19 mouse cellular contexts compared by ENCODE assay signal in the genomic region with DNA sequence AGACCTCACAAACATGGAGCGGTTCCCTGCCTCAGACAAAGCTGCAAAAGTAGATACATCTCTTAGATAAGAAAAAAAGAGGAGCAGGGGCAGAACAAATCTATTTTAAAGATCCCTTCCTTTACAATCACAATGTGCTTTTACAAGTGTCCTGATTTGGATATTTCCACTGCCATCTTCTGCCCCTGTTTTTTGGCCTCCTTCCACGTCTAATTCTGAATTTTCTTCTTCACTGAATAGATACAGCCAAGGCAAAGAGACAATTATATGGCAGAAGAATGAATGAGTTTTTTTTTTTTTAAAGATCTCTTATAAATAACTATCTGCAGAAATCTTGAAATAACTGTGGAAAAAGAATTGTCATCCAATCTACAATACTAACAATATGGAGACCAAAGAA.
DNase-seq lines count a peak whose midpoint lies in the region; ATAC-seq and TF ChIP-seq lines count a peak whose summit lies in the region.
"Had no signal": no experiment of that assay in that cellular context is flagged by ENCODE, and none has a peak within 500 bp of the region (broad histone marks: within the 10 kb centered on the region; RNA-seq: fewer than 3 reads in every experiment).

No protein-coding gene starts in this region.

- no peak overlapping the region for H3K9ac ChIP-seq in forebrain, embryonic 13.5 days
- no peak overlapping the region for H3K9ac ChIP-seq in forebrain, embryonic 14.5 days (ENCODE audit: low read length)
- no peak overlapping the region for H3K9ac ChIP-seq in hindbrain, embryonic 13.5 days
- no peak overlapping the region for H3K9ac ChIP-seq in hindbrain, embryonic 14.5 days
- H3K9ac ChIP-seq in kidney, embryonic 16.5 days (replicated peaks; ENCODE audit: low read length): no peak overlapping the region
- H3K9ac ChIP-seq: embryonic facial prominence, embryonic 12.5 days; heart, embryonic 15.5 days; intestine, embryonic 15.5 days had no signal

- no peak overlapping the region for H3K4me3 ChIP-seq in forebrain, embryonic 13.5 days
- H3K4me3 ChIP-seq in forebrain, embryonic 14.5 days (ENCODE audit: low read depth, low read length): no peak overlapping the region
- no peak overlapping the region for H3K4me3 ChIP-seq in hindbrain, embryonic 13.5 days
- no peak overlapping the region for H3K4me3 ChIP-seq in hindbrain, embryonic 14.5 days (replicated peaks; ENCODE audit: low read length)
- peak overlapping the region; percentile 49 for H3K4me3 ChIP-seq in E14TG2a.4 (replicated peaks; ENCODE audit: low read length)
- no peak overlapping the region for H3K4me3 ChIP-seq in kidney, embryonic 16.5 days (ENCODE audit: low read length)
- H3K4me3 ChIP-seq: embryonic facial prominence, embryonic 12.5 days; heart, adult 2 months; heart, embryonic 15.5 days; intestine, embryonic 15.5 days had no signal

- no peak for DNase-seq in forebrain, embryonic 14.5 days (ENCODE audit: low spot score)
- DNase-seq in hindbrain, embryonic 14.5 days (ENCODE audit: low spot score): no peak
- DNase-seq in brain, adult 2 months (ENCODE audit: low read depth, low spot score): peak; percentile 63
- DNase-seq: cerebellum, adult 11-12 months; cerebellum, adult 9-11 months; gastrocnemius, postnatal 14 days; heart, adult 2 months; heart, postnatal 14 days; kidney, adult 2 months had no signal

- no peaks in the 10 kb centered on the region for H3K9me3 ChIP-seq in forebrain, embryonic 13.5 days (replicated peaks)
- no peaks in the 10 kb centered on the region for H3K9me3 ChIP-seq in forebrain, embryonic 14.5 days (replicated peaks; ENCODE audit: control insufficient read depth, low read length)
- H3K9me3 ChIP-seq in hindbrain, embryonic 13.5 days: no peaks in the 10 kb centered on the region
- no peaks in the 10 kb centered on the region for H3K9me3 ChIP-seq in hindbrain, embryonic 14.5 days (ENCODE audit: control insufficient read depth, low read length)
- H3K9me3 ChIP-seq in E14TG2a.4 (ENCODE audit: low read length): peaks cover 3% of the 10 kb centered on the region; the same call in 1 of the 2 replicates
- H3K9me3 ChIP-seq in kidney, embryonic 16.5 days (ENCODE audit: low read length): no peaks in the 10 kb centered on the region
- H3K9me3 ChIP-seq: embryonic facial prominence, embryonic 12.5 days; heart, embryonic 15.5 days; intestine, embryonic 15.5 days had no signal

- ATAC-seq in forebrain, embryonic 13.5 days: no peak
- no peak for ATAC-seq in forebrain, embryonic 14.5 days
- no peak for ATAC-seq in hindbrain, embryonic 13.5 days (ENCODE audit: low FRiP score)
- ATAC-seq in hindbrain, embryonic 14.5 days (ENCODE audit: low FRiP score): no peak
- ATAC-seq in kidney, embryonic 16.5 days (ENCODE audit: low FRiP score, low TSS enrichment): no peak
- ATAC-seq: intestine, embryonic 15.5 days had no signal

- H3K27me3 ChIP-seq in forebrain, embryonic 13.5 days: no peaks in the 10 kb centered on the region
- H3K27me3 ChIP-seq in forebrain, embryonic 14.5 days (replicated peaks; ENCODE audit: control insufficient read depth, insufficient read depth, low read length): no peaks in the 10 kb centered on the region
- H3K27me3 ChIP-seq in hindbrain, embryonic 13.5 days: no peaks in the 10 kb centered on the region
- H3K27me3 ChIP-seq in hindbrain, embryonic 14.5 days (ENCODE audit: control insufficient read depth, insufficient read depth, low read length): no peaks in the 10 kb centered on the region
- no peaks in the 10 kb centered on the region for H3K27me3 ChIP-seq in E14TG2a.4 (ENCODE audit: insufficient read depth, low read length)
- H3K27me3 ChIP-seq in kidney, embryonic 16.5 days (ENCODE audit: insufficient read depth, low read length): no peaks in the 10 kb centered on the region
- H3K27me3 ChIP-seq: CH12.LX; embryonic facial prominence, embryonic 12.5 days; heart, embryonic 15.5 days; intestine, embryonic 15.5 days had no signal

- 0 out of 2 replicates have a peak overlapping the region, but pooled peaks have one; percentile 15 for H3K27ac ChIP-seq in forebrain, embryonic 13.5 days
- no peak overlapping the region for H3K27ac ChIP-seq in forebrain, embryonic 14.5 days (ENCODE audit: low read depth, low read length)
- peak overlapping the region; percentile 52; the same call in 1 of the 2 replicates for H3K27ac ChIP-seq in hindbrain, embryonic 13.5 days
- no peak overlapping the region for H3K27ac ChIP-seq in hindbrain, embryonic 14.5 days
- no peak overlapping the region for H3K27ac ChIP-seq in kidney, embryonic 16.5 days (ENCODE audit: low read length)
- H3K27ac ChIP-seq: embryonic facial prominence, embryonic 12.5 days; heart, adult 2 months; heart, embryonic 15.5 days; intestine, embryonic 15.5 days had no signal

- WGBS in forebrain, embryonic 13.5 days: 78% methylated on average over 2 of the region's 2 CpGs
- WGBS in forebrain, embryonic 14.5 days: 64% methylated on average over 2 of the region's 2 CpGs
- 80% methylated on average over 2 of the region's 2 CpGs for WGBS in hindbrain, embryonic 13.5 days
- 75% methylated on average over 2 of the region's 2 CpGs for WGBS in hindbrain, embryonic 14.5 days
- 87% methylated on average over 2 of the region's 2 CpGs for WGBS in kidney, embryonic 16.5 days

- no peak for TF ChIP-seq CTCF in E14TG2a.4 (conservative IDR thresholded peaks at IDR 0.05; ENCODE audit: low read length)

- peaks cover 21% of the 10 kb centered on the region for H3K4me1 ChIP-seq in forebrain, embryonic 13.5 days
- peaks cover 20% of the 10 kb centered on the region for H3K4me1 ChIP-seq in forebrain, embryonic 14.5 days (ENCODE audit: control insufficient read depth, insufficient read depth, low read length)
- H3K4me1 ChIP-seq in hindbrain, embryonic 13.5 days (replicated peaks): peaks cover 33% of the 10 kb centered on the region
- H3K4me1 ChIP-seq in hindbrain, embryonic 14.5 days (replicated peaks; ENCODE audit: control insufficient read depth, insufficient read depth, low read length): peaks cover 10% of the 10 kb centered on the region; the same call in 1 of the 2 replicates
- H3K4me1 ChIP-seq in E14TG2a.4 (replicated peaks; ENCODE audit: low read depth, low read length): peaks cover 48% of the 10 kb centered on the region
- no peaks in the 10 kb centered on the region for H3K4me1 ChIP-seq in kidney, embryonic 16.5 days (ENCODE audit: insufficient read depth, low read length)
- H3K4me1 ChIP-seq: embryonic facial prominence, embryonic 12.5 days had no signal

- no peak overlapping the region for H3K4me2 ChIP-seq in forebrain, embryonic 13.5 days
- H3K4me2 ChIP-seq in forebrain, embryonic 14.5 days (ENCODE audit: low read length): no peak overlapping the region
- H3K4me2 ChIP-seq in hindbrain, embryonic 13.5 days: no peak overlapping the region
- H3K4me2 ChIP-seq in hindbrain, embryonic 14.5 days (replicated peaks): no peak overlapping the region
- H3K4me2 ChIP-seq in kidney, embryonic 16.5 days (replicated peaks; ENCODE audit: low read depth, low read length): no peak overlapping the region
- H3K4me2 ChIP-seq: embryonic facial prominence, embryonic 12.5 days; heart, embryonic 11.5 days; heart, embryonic 15.5 days; intestine, embryonic 15.5 days had no signal

- no peaks in the 10 kb centered on the region for H3K36me3 ChIP-seq in forebrain, embryonic 13.5 days (ENCODE audit: poor library complexity, severe bottlenecking)
- H3K36me3 ChIP-seq in forebrain, embryonic 14.5 days (ENCODE audit: control insufficient read depth, insufficient read depth, low read length): no peaks in the 10 kb centered on the region
- no peaks in the 10 kb centered on the region for H3K36me3 ChIP-seq in hindbrain, embryonic 13.5 days
- H3K36me3 ChIP-seq in hindbrain, embryonic 14.5 days (replicated peaks; ENCODE audit: control insufficient read depth, insufficient read depth): no peaks in the 10 kb centered on the region
- H3K36me3 ChIP-seq in E14TG2a.4 (ENCODE audit: insufficient read depth, low read length): no peaks in the 10 kb centered on the region
- no peaks in the 10 kb centered on the region for H3K36me3 ChIP-seq in kidney, embryonic 16.5 days (ENCODE audit: insufficient read depth, low read length)
- H3K36me3 ChIP-seq: embryonic facial prominence, embryonic 12.5 days; G1E; heart, embryonic 15.5 days; intestine, embryonic 15.5 days had no signal

Comparison
In these comparisons a context has a peak if more than half of its experiments do, and no peak if none do; other contexts are left out.
1. H3K27ac ChIP-seq: peak in forebrain, embryonic 13.5 days (single experiment) and hindbrain, embryonic 13.5 days (single experiment); none in forebrain, embryonic 14.5 days (single experiment), hindbrain, embryonic 14.5 days (single experiment) and kidney, embryonic 16.5 days (single experiment).